Mouse (Mus musculus) MEL (cell line): ENCODE measurements around the gene Rassf3. TPM values are rescaled to one million over a fixed set of nuclear protein-coding genes. Genes with fewer than 3 reads are reported as not detected.

Source experiments
- DNase-seq: peaks from one replicate; pipeline ENCODE4 v3.0.0; 2011; ENCODE audit warnings: low read depth, low spot score
- H3K27ac ChIP-seq: 2 replicates; pipeline ENCODE4 v1.5.1; 2012; ENCODE audit warnings: low read depth, mild to moderate bottlenecking, control low read depth, low read length, moderate library complexity; ENCODE audit not compliant: control insufficient read depth
- H3K27me3 ChIP-seq, 2 experiments: fragments of 150-350 bp in 1 of 2; sonication (generic) in 1 of 2; 2 replicates each; pipeline ENCODE4 v1.6.1; 2012; ENCODE audit warnings: low read length in 2 of 2, mild to moderate bottlenecking in 2 of 2, improper control_type of control experiment in 1 of 2, moderate library complexity in 1 of 2; ENCODE audit not compliant: insufficient read depth in 2 of 2, control insufficient read depth in 1 of 2
- H3K36me3 ChIP-seq, 2 experiments: 2 replicates each; pipeline ENCODE4 v1.6.1; 2012 to 2014; ENCODE audit warnings: low read length in 2 of 2, improper control_type of control experiment in 1 of 2, inconsistent platforms in 1 of 2, mild to moderate bottlenecking in 1 of 2; ENCODE audit not compliant: insufficient read depth in 2 of 2, control insufficient read depth in 1 of 2
- H3K4me1 ChIP-seq, 2 experiments: fragments of 150-350 bp in 1 of 2; sonication (generic) in 1 of 2; 2 replicates each; pipeline ENCODE4 v1.6.1; 2012; ENCODE audit warnings: low read length in 2 of 2, improper control_type of control experiment in 1 of 2, mild to moderate bottlenecking in 1 of 2; ENCODE audit not compliant: insufficient read depth in 2 of 2, control insufficient read depth in 1 of 2
- H3K4me3 ChIP-seq, 2 experiments: fragments of 150-350 bp in 1 of 2; sonication (generic) in 1 of 2; 2 replicates each; pipeline ENCODE4 v1.5.1; 2012; ENCODE audit warnings: low read depth in 2 of 2, low read length in 2 of 2, mild to moderate bottlenecking in 2 of 2, moderate library complexity in 2 of 2, control low read depth in 1 of 2, improper control_type of control experiment in 1 of 2; ENCODE audit not compliant: control insufficient read depth in 1 of 2, insufficient read depth in 1 of 2
- H3K79me2 ChIP-seq: 2 replicates; pipeline ENCODE4 v1.6.1; 2012; ENCODE audit warnings: mild to moderate bottlenecking, low read length, moderate library complexity; ENCODE audit not compliant: control insufficient read depth, poor library complexity, insufficient read depth
- H3K9ac ChIP-seq: 2 replicates; pipeline ENCODE4 v1.6.1; 2012; ENCODE audit warnings: low read depth, mild to moderate bottlenecking, control low read depth, low read length, moderate library complexity; ENCODE audit not compliant: control insufficient read depth, poor library complexity, severe bottlenecking
- H3K9me3 ChIP-seq: fragments of 150-350 bp; sonication (generic); replicated peaks from 2 replicates; pipeline ENCODE4 v1.6.1; 2012; ENCODE audit warnings: mild to moderate bottlenecking, low read length, improper control_type of control experiment, moderate library complexity; ENCODE audit not compliant: insufficient read depth
- CHD1 ChIP-seq: IDR thresholded peaks from 2 replicates; pipeline ENCODE4 v1.6.1; 2012; ENCODE audit warnings: low read depth, mild to moderate bottlenecking, inconsistent platforms, low read length, improper control_type of control experiment
- E2F4 ChIP-seq: IDR thresholded peaks from 2 replicates; pipeline ENCODE4 v1.6.1; 2011; ENCODE audit warnings: low read depth, low read length, improper control_type of control experiment, borderline replicate concordance
- ETS1 ChIP-seq: IDR thresholded peaks from 2 replicates; pipeline ENCODE4 v1.6.1; 2012; ENCODE audit warnings: low read depth, mild to moderate bottlenecking, inconsistent platforms, low read length, improper control_type of control experiment, moderate library complexity
- GATA1 ChIP-seq: IDR thresholded peaks from 2 replicates; pipeline ENCODE4 v1.6.1; 2011; ENCODE audit warnings: low read depth, low read length, improper control_type of control experiment
- MAX ChIP-seq: IDR thresholded peaks from 2 replicates; pipeline ENCODE4 v1.6.1; 2011; ENCODE audit warnings: low read length, improper control_type of control experiment
- MXI1 ChIP-seq: IDR thresholded peaks from 2 replicates; pipeline ENCODE4 v1.6.1; 2011; ENCODE audit warnings: mild to moderate bottlenecking, low read depth, low read length, improper control_type of control experiment
- MYB ChIP-seq: IDR thresholded peaks from 2 replicates; pipeline ENCODE4 v1.6.1; 2011; ENCODE audit warnings: mild to moderate bottlenecking, low read depth, low read length, improper control_type of control experiment
- MYC ChIP-seq: IDR thresholded peaks from 2 replicates; pipeline ENCODE4 v1.6.1; 2011; ENCODE audit warnings: low read depth, mild to moderate bottlenecking, low read length, improper control_type of control experiment, moderate library complexity
- POLR2A ChIP-seq, 2 experiments: IDR thresholded peaks; 2 replicates each; pipeline ENCODE4 v1.6.1; 2011 to 2012; ENCODE audit warnings: low read length in 2 of 2, mild to moderate bottlenecking in 2 of 2, control low read depth in 1 of 2, improper control_type of control experiment in 1 of 2, low read depth in 1 of 2, moderate library complexity in 1 of 2; ENCODE audit not compliant: control insufficient read depth in 1 of 2, insufficient read depth in 1 of 2, poor library complexity in 1 of 2
- POLR2AphosphoS2 ChIP-seq: IDR thresholded peaks from 2 replicates; pipeline ENCODE4 v1.6.1; 2011; ENCODE audit warnings: low read length, improper control_type of control experiment
- POLR2AphosphoS5 ChIP-seq: IDR thresholded peaks from 2 replicates; pipeline ENCODE4 v1.6.1; 2012; ENCODE audit warnings: low read depth, borderline replicate concordance, mild to moderate bottlenecking, inconsistent platforms, low read length, moderate library complexity, mixed read lengths
- RAD21 ChIP-seq: IDR thresholded peaks from 2 replicates; pipeline ENCODE4 v1.6.1; 2011; ENCODE audit warnings: mild to moderate bottlenecking, low read depth, low read length, improper control_type of control experiment
- RCOR1 ChIP-seq: IDR thresholded peaks from 2 replicates; pipeline ENCODE4 v1.6.1; 2012; ENCODE audit warnings: low read depth, mild to moderate bottlenecking, inconsistent platforms, low read length, improper control_type of control experiment
- UBTF ChIP-seq: IDR thresholded peaks from 2 replicates; pipeline ENCODE4 v1.6.1; 2012; ENCODE audit warnings: low read depth, mild to moderate bottlenecking, inconsistent platforms, low read length, improper control_type of control experiment, moderate library complexity, borderline replicate concordance; ENCODE audit not compliant: insufficient read depth
- ZC3H11A ChIP-seq: IDR thresholded peaks from 2 replicates; pipeline ENCODE4 v1.6.1; 2012; ENCODE audit warnings: low read depth, mild to moderate bottlenecking, inconsistent platforms, low read length, improper control_type of control experiment
- polyA plus RNA-seq, 2 experiments: library from polyadenylated mRNA; stranded (reverse) in 1 of 2; unstranded in 1 of 2; fragments of >175 nt in 1 of 2; fragments of >200 nt in 1 of 2; gene quantifications; 2 replicates each; pipeline versions ENCODE4 v1.2.1 to v1.2.4; 2012; ENCODE audit warnings: low replicate concordance in 2 of 2, low read depth in 1 of 2; ENCODE audit not compliant: insufficient read length in 2 of 2, insufficient read depth in 1 of 2, missing spikeins in 1 of 2
- total RNA-seq: library from RNA; depleted of rRNA; stranded (reverse); fragments of 300-350 nt; gene quantifications from 2 replicates; pipeline ENCODE4 v1.2.3, GENCODE M21; 2012

The Rassf3 gene
- total and polyA plus RNA-seq, 3 experiments = 9.2 to 15.8 TPM; not detected in 1

DNA sequence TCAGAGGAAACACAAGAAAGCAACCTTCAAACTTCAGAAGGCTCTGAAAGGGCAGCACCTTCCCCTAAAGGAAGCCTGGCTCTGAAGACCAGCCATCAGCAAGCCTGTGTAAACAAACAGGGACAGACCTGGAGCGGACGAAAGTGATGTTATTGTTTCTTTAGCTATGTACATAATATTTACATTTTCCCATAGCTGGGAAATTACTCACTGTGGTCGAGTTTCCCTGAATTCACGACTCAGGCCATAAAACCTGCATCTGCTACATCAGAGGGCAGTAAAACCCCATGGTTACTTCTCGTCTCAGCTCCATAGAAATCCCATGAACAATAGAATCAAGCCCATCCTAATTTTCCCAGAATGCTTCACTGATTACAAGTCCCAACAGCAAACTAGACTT is 11.1 kb downstream of the Rassf3 start:
- H3K27ac ChIP-seq = no peak overlapping the region
- H3K4me1 ChIP-seq = peaks cover 2 to 4% of the 10 kb centered on the region in 2 experiments; a peak in 1 of 4 replicates
- no peak overlapping the region for H3K4me3 ChIP-seq

DNA sequence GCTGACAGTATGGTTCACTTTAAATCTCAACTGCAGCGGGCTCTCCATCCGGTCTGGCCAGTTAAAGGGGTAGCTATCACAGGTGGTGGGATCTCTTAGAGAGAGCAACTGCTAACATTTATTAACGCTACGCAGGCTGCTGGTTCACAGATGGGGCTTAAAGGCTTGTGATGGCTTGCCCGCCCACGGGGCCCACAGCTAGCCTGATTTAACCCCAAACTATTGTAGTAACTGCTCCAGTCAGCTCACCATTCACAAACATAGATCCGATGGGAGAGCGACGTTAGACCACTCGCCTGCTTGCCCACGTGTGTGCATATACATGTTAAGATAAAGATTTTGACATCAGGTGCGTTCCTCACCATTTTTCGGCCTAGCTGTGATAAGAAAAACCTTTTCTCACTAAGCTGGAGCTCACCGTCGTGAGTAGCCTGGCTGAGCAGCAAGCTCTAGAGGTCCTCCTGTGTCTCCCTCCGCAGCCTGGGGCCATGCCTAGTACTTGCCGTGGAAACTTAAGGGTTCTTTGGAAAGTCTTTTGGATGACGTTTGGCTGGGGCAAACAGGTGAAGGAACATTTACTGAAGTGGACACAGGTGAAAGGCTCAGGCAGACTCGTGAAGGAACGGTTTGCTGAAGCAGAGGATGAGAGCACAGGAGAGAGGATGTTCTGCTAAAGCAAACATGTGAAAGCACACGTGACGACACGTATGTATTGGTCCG is 13.8 kb downstream of the Rassf3 start:
- no peak overlapping the region for H3K9ac ChIP-seq
- H3K27me3 ChIP-seq = no peaks in the 10 kb centered on the region
- no peaks in the 10 kb centered on the region; a peak in 1 of 4 replicates for H3K36me3 ChIP-seq
- TF ChIP-seq ZC3H11A = no peak
- no peak for TF ChIP-seq POLR2AphosphoS2
- no peak for TF ChIP-seq POLR2A (IDR thresholded peaks at IDR 0.05; ENCODE audit: control insufficient read depth in 1 of 2, insufficient read depth in 1 of 2, low read depth in 1 of 2, low read length in 2 of 2, poor library complexity in 1 of 2)
- TF ChIP-seq MYB = no peak
- no peak for TF ChIP-seq POLR2AphosphoS5
- TF ChIP-seq E2F4 = no peak
- no peak for TF ChIP-seq CHD1
- no peak for TF ChIP-seq RAD21
- TF ChIP-seq MXI1 = no peak
- TF ChIP-seq MAX = no peak
- no peak for TF ChIP-seq RCOR1
- TF ChIP-seq MYC = no peak
- H3K4me1 ChIP-seq = no peaks in the 10 kb centered on the region
- DNase-seq = no peak
- no peak overlapping the region for H3K27ac ChIP-seq
- H3K79me2 ChIP-seq = peaks cover 9% of the 10 kb centered on the region; the same call in 1 of the 2 replicates
- no peaks in the 10 kb centered on the region for H3K9me3 ChIP-seq
- H3K4me3 ChIP-seq = no peak overlapping the region

More for the DNA sequence above, 11.1 kb downstream of the Rassf3 start:
- peaks cover 17% of the 10 kb centered on the region for H3K79me2 ChIP-seq
- DNase-seq = no peak
- peaks cover 0 to 3% of the 10 kb centered on the region in 2 experiments; a peak in 3 of 4 replicates for H3K36me3 ChIP-seq
- H3K9me3 ChIP-seq = no peaks in the 10 kb centered on the region
- H3K27me3 ChIP-seq = no peaks in the 10 kb centered on the region
- TF ChIP-seq GATA1 (no peak), UBTF (no peak), ETS1 (no peak)
- H3K9ac ChIP-seq = no peak overlapping the region
